Mouse (Mus musculus) liver, adult 2 months (tissue): ENCODE measurements at regions not wholly inside any gene's neighbourhood (a gene's known extent, or its start where the extent isn't known, plus 50 kb on each side); places are given as distances from the start of the nearest gene placed in this dataset.
"Not testable (repeated sequence)": the region's sequence is repeated elsewhere in the genome, so short reads cannot be mapped to it uniquely, and the experiment has no call there.

Experiments
- DNase-seq: peaks from one replicate; pipeline ENCODE4 v3.0.0-alpha.2; 2011; ENCODE audit warnings: low read depth, low spot score; ENCODE audit errors: extremely low read depth
- H3K27ac ChIP-seq: fragments of 200-500 bp; replicated peaks from 2 replicates; pipeline ENCODE4 v1.5.1; 2012; ENCODE audit warnings: low read depth, mild to moderate bottlenecking, control low read depth, inconsistent platforms, low read length; ENCODE audit not compliant: insufficient read depth
- H3K27me3 ChIP-seq: fragments of 200-500 bp; 2 replicates; pipeline ENCODE4 v1.6.1; 2012; ENCODE audit warnings: mild to moderate bottlenecking, moderate library complexity, low read length, inconsistent platforms; ENCODE audit not compliant: control insufficient read depth, insufficient read depth
- H3K36me3 ChIP-seq: fragments of 200-500 bp; 2 replicates; pipeline ENCODE4 v1.6.1; 2012; ENCODE audit warnings: low read length, inconsistent platforms; ENCODE audit not compliant: control insufficient read depth, insufficient read depth
- H3K4me1 ChIP-seq: fragments of 200-500 bp; 2 replicates; pipeline ENCODE4 v1.6.1; 2011; ENCODE audit warnings: low read length; ENCODE audit not compliant: control insufficient read depth, insufficient read depth
- H3K4me3 ChIP-seq: fragments of 200-500 bp; 2 replicates; pipeline ENCODE4 v1.5.1; 2011; ENCODE audit warnings: low read depth, mild to moderate bottlenecking, control low read depth, low read length, moderate library complexity; ENCODE audit not compliant: insufficient read depth
- H3K79me2 ChIP-seq: fragments of 200-500 bp; 2 replicates; pipeline ENCODE4 v1.6.1; 2012; ENCODE audit warnings: inconsistent platforms, mild to moderate bottlenecking, low read length, moderate library complexity; ENCODE audit not compliant: control insufficient read depth, insufficient read depth
- H3K9ac ChIP-seq: fragments of 200-500 bp; 2 replicates; pipeline ENCODE4 v1.6.1; 2012; ENCODE audit warnings: low read depth, mild to moderate bottlenecking, control low read depth, inconsistent platforms, low read length
- CTCF ChIP-seq: fragments of 200-500 bp; IDR thresholded peaks from 2 replicates; pipeline ENCODE4 v1.5.1; 2011; ENCODE audit warnings: low read depth, low read length, control low read depth
- POLR2A ChIP-seq: fragments of 200-500 bp; IDR thresholded peaks from 2 replicates; pipeline ENCODE4 v1.6.1; 2011; ENCODE audit warnings: low read length, control low read depth; ENCODE audit not compliant: insufficient read depth; ENCODE audit errors: extremely low read depth
- WGBS: fragments of 180-500 bp; shearing (Covaris S2); methylation state at CpG from one replicate; pipeline ENCODE4 v1.1.7; 2018; 5-methylcytosine and 5-hydroxymethylcytosine counted together

- no peaks in the 10 kb centered on the region for H3K27me3 ChIP-seq
- H3K9ac ChIP-seq: no peak overlapping the region
- H3K36me3 ChIP-seq: no peaks in the 10 kb centered on the region
- no peak overlapping the region for H3K27ac ChIP-seq
- TF ChIP-seq POLR2A (no peak), CTCF (no peak; the same call in 1 of the 2 replicates)
- peak; percentile 1 for DNase-seq
- H3K4me3 ChIP-seq: no peak overlapping the region
- no peaks in the 10 kb centered on the region for H3K79me2 ChIP-seq
- 22% methylated on average over 2 of the region's 2 CpGs for WGBS
- H3K4me1 ChIP-seq: no peaks in the 10 kb centered on the region
Observed at GRCm38 (mm10) chr4:49958275-49958674, 112.7 kb upstream of the Grin3a start.

- Histone ChIP-seq H3K79me2 (no peaks in the 10 kb centered on the region), H3K27me3 (no peaks in the 10 kb centered on the region), H3K4me3 (no peak overlapping the region), H3K27ac (no peak overlapping the region), H3K9ac (no peak overlapping the region), H3K4me1 (no peaks in the 10 kb centered on the region), H3K36me3 (no peaks in the 10 kb centered on the region)
- DNase-seq: no peak
- WGBS: 59% methylated on average over 2 of the region's 2 CpGs
- no peak for TF ChIP-seq POLR2A
- TF ChIP-seq CTCF: no peak
Observed at GRCm38 (mm10) chr4:49956855-49957254, 111.3 kb upstream of the Grin3a start.

GRCm38 (mm10) chr4:49946306-49946705 lies 100.8 kb upstream of the Grin3a start:
- H3K27me3 ChIP-seq: no peaks in the 10 kb centered on the region
- no peak overlapping the region for H3K9ac ChIP-seq
- no peaks in the 10 kb centered on the region for H3K4me1 ChIP-seq
- no peak for TF ChIP-seq POLR2A
- TF ChIP-seq CTCF: no peak
- no peak overlapping the region for H3K27ac ChIP-seq
- no peaks in the 10 kb centered on the region for H3K36me3 ChIP-seq
- no peak for DNase-seq
- 84% methylated on average over 7 of the region's 7 CpGs for WGBS
- H3K79me2 ChIP-seq: no peaks in the 10 kb centered on the region
- H3K4me3 ChIP-seq: no peak overlapping the region

GRCm38 (mm10) chr4:49937471-49937870 lies 91.9 kb upstream of the Grin3a start:
- no peaks in the 10 kb centered on the region for H3K36me3 ChIP-seq
- H3K79me2 ChIP-seq: no peaks in the 10 kb centered on the region
- H3K27ac ChIP-seq: no peak overlapping the region
- H3K9ac ChIP-seq: no peak overlapping the region
- 75% methylated on average over 1 of the region's 1 CpGs for WGBS
- TF ChIP-seq POLR2A (no peak), CTCF (no peak)
- H3K27me3 ChIP-seq: no peaks in the 10 kb centered on the region
- no peaks in the 10 kb centered on the region for H3K4me1 ChIP-seq
- no peak overlapping the region for H3K4me3 ChIP-seq
- DNase-seq: no peak

- DNase-seq: peak; percentile 1
- H3K27ac ChIP-seq, H3K4me1 ChIP-seq, H3K27me3 ChIP-seq, H3K79me2 ChIP-seq, H3K9ac ChIP-seq, H3K36me3 ChIP-seq, H3K4me3 ChIP-seq: not testable (repeated sequence)
Observed at GRCm38 (mm10) chr4:49929636-49930035, 84.1 kb upstream of the Grin3a start.

- H3K9ac ChIP-seq: no peak overlapping the region
- no peak overlapping the region for H3K27ac ChIP-seq
- no peak for TF ChIP-seq CTCF
- TF ChIP-seq POLR2A: no peak
- no peak overlapping the region for H3K4me3 ChIP-seq
- no peaks in the 10 kb centered on the region for H3K4me1 ChIP-seq
- H3K36me3 ChIP-seq: no peaks in the 10 kb centered on the region
- H3K27me3 ChIP-seq: no peaks in the 10 kb centered on the region
- WGBS: 87% methylated on average over 1 of the region's 1 CpGs
- no peaks in the 10 kb centered on the region for H3K79me2 ChIP-seq
- DNase-seq: no peak
Observed at GRCm38 (mm10) chr4:49927045-49927444, 81.5 kb upstream of the Grin3a start.
